Mouse (Mus musculus) liver, embryonic 15.5 days (tissue): Measurements from ENCODE around the gene Ormdl2. TPM values are rescaled to one million over a fixed set of nuclear protein-coding genes. Genes with fewer than 3 reads are reported as not detected.

Experiments
- ATAC-seq: fragments of 200-750 bp; cut with Nextera tagmentation; 2 replicates; pipeline ENCODE4 v1.8.0; 2017; ENCODE audit warnings: moderate number of reproducible peaks, mild to moderate bottlenecking, moderate library complexity; ENCODE audit not compliant: insufficient read depth
- H3K27ac ChIP-seq: fragments of 300-500 bp; sonication (generic); replicated peaks from 2 replicates; pipeline ENCODE4 v1.5.1; 2015; ENCODE audit warnings: mild to moderate bottlenecking, inconsistent platforms
- H3K27me3 ChIP-seq: fragments of 300-500 bp; sonication (generic); 2 replicates; pipeline ENCODE4 v1.6.1; 2015; ENCODE audit warnings: mild to moderate bottlenecking, inconsistent platforms
- H3K36me3 ChIP-seq: fragments of 300-500 bp; sonication (generic); replicated peaks from 2 replicates; pipeline ENCODE4 v1.6.1; 2015; ENCODE audit warnings: moderate library complexity, mild to moderate bottlenecking, inconsistent platforms
- H3K4me1 ChIP-seq: fragments of 300-500 bp; sonication (generic); replicated peaks from 2 replicates; pipeline ENCODE4 v1.6.1; 2015; ENCODE audit warnings: inconsistent platforms
- H3K4me2 ChIP-seq: fragments of 300-500 bp; sonication (generic); 2 replicates; pipeline ENCODE4 v1.6.1; 2015; ENCODE audit warnings: moderate library complexity, mild to moderate bottlenecking, inconsistent platforms
- H3K4me3 ChIP-seq: fragments of 300-500 bp; sonication (generic); replicated peaks from 2 replicates; pipeline ENCODE4 v1.5.1; 2015; ENCODE audit warnings: mild to moderate bottlenecking, inconsistent platforms
- H3K9ac ChIP-seq: fragments of 300-500 bp; sonication (generic); 2 replicates; pipeline ENCODE4 v1.6.1; 2015; ENCODE audit warnings: moderate library complexity, mild to moderate bottlenecking, inconsistent platforms
- H3K9me3 ChIP-seq: fragments of 300-500 bp; sonication (generic); replicated peaks from 2 replicates; pipeline ENCODE4 v1.6.1; 2016; ENCODE audit warnings: inconsistent platforms
- WGBS: fragments of 180-500 bp; shearing (Covaris S2); methylation state at CpG from one replicate; pipeline ENCODE4 v1.1.7; 2015; ENCODE audit warnings: mixed read lengths; ENCODE audit not compliant: insufficient replicate concordance; 5-methylcytosine and 5-hydroxymethylcytosine counted together
- polyA plus RNA-seq: library from polyadenylated mRNA; unstranded; fragments of >200 nt; fragmentation: Nextera tagmentation; extraction: Ambion mirVana; gene quantifications from 2 replicates; pipeline ENCODE4 v1.2.1, GENCODE M21; 2015

The Ormdl2 gene
- polyA plus RNA-seq, 1 experiment from 2014 or later, result 73.9 TPM

- no peak overlapping the region for H3K4me3 ChIP-seq
- no peak for ATAC-seq
- 0 out of 2 replicates have a peak overlapping the region, but pooled peaks have one; percentile 9 for H3K27ac ChIP-seq
- 51% methylated on average over 2 of the region's 2 CpGs for WGBS
- no peaks in the 10 kb centered on the region for H3K9me3 ChIP-seq
- no peaks in the 10 kb centered on the region for H3K27me3 ChIP-seq
- no peak overlapping the region for H3K9ac ChIP-seq
- H3K4me2 ChIP-seq, result no peak overlapping the region
- H3K36me3 ChIP-seq, result no peaks in the 10 kb centered on the region
- H3K4me1 ChIP-seq, result peaks cover 11% of the 10 kb centered on the region; the same call in 1 of the 2 replicates
Observed at GRCm38 (mm10) chr10:128778441-128778840, 43.0 kb downstream of the Ormdl2 start.

GRCm38 (mm10) chr10:128773685-128774084, 47.8 kb downstream of the Ormdl2 start:
- Histone ChIP-seq H3K4me1 (peaks cover 6% of the 10 kb centered on the region; the same call in 1 of the 2 replicates), H3K9me3 (no peaks in the 10 kb centered on the region), H3K27ac (no peak overlapping the region), H3K4me3 (no peak overlapping the region), H3K27me3 (no peaks in the 10 kb centered on the region), H3K9ac (no peak overlapping the region), H3K4me2 (no peak overlapping the region), H3K36me3 (no peaks in the 10 kb centered on the region)
- 18% methylated on average over 5 of the region's 5 CpGs for WGBS
- no peak for ATAC-seq

GRCm38 (mm10) chr10:128772895-128773294, 48.5 kb downstream of the Ormdl2 start:
- no peak overlapping the region for H3K4me2 ChIP-seq
- ATAC-seq, result no peak
- no peak overlapping the region for H3K27ac ChIP-seq
- peaks cover 4% of the 10 kb centered on the region; the same call in 1 of the 2 replicates for H3K4me1 ChIP-seq
- H3K9me3 ChIP-seq, result no peaks in the 10 kb centered on the region
- H3K27me3 ChIP-seq, result no peaks in the 10 kb centered on the region
- no peaks in the 10 kb centered on the region; the same call in 1 of the 2 replicates for H3K36me3 ChIP-seq
- H3K4me3 ChIP-seq, result no peak overlapping the region
- no peak overlapping the region for H3K9ac ChIP-seq
- WGBS, result 44% methylated on average over 2 of the region's 2 CpGs

Other genes starting within 250 kb of the Ormdl2 start
- 3.1 and 3.6 TPM in 2 replicates for gene Erbb3, start 232.0 kb downstream of the Ormdl2 start, polyA plus RNA-seq
- 296 and 352 TPM in 2 replicates for gene Rps26, start 194.9 kb downstream of the Ormdl2 start, polyA plus RNA-seq
- gene Ikzf4, start 175.7 kb downstream of the Ormdl2 start, polyA plus RNA-seq, result 0.12 TPM in 2 replicates
- gene Suox, start 147.6 kb downstream of the Ormdl2 start, polyA plus RNA-seq, result 14.3 and 14.7 TPM in 2 replicates
- 33.5 and 36.7 TPM in 2 replicates for gene Rab5b, start 125.4 kb downstream of the Ormdl2 start, polyA plus RNA-seq
- gene Pmel, start 117.5 kb downstream of the Ormdl2 start, polyA plus RNA-seq, result 0.60 and 0.68 TPM in 2 replicates
- gene Cdk2, start 116.6 kb downstream of the Ormdl2 start, polyA plus RNA-seq, result 53.7 and 56.6 TPM in 2 replicates
- gene Dgka, start 76.8 kb downstream of the Ormdl2 start, polyA plus RNA-seq, result 2.4 and 3.0 TPM in 2 replicates
- 13.3 and 14.8 TPM in 2 replicates for gene Pym1, start 73.8 kb downstream of the Ormdl2 start, polyA plus RNA-seq
- gene Mmp19, start 30.7 kb downstream of the Ormdl2 start, polyA plus RNA-seq, result 10.5 and 11.3 TPM in 2 replicates
- gene Dnajc14, start 17.6 kb downstream of the Ormdl2 start, polyA plus RNA-seq, result 18.3 and 21.1 TPM in 2 replicates
- 2.1 and 2.9 TPM in 2 replicates for gene Tmem198b, start 17.3 kb downstream of the Ormdl2 start, polyA plus RNA-seq
- 89.5 and 99.7 TPM in 2 replicates for gene Sarnp, start 4.3 kb downstream of the Ormdl2 start, polyA plus RNA-seq
- 0.26 and 0.31 TPM in 2 replicates for gene Gdf11, start 70.1 kb upstream of the Ormdl2 start, polyA plus RNA-seq
- gene Cd63, start 79.3 kb upstream of the Ormdl2 start, polyA plus RNA-seq, result 102 and 113 TPM in 2 replicates
- 18.4 and 24.3 TPM in 2 replicates for gene Rdh5, start 101.2 kb upstream of the Ormdl2 start, polyA plus RNA-seq
- 93.9 and 96.1 TPM in 2 replicates for gene Bloc1s1, start 102.4 kb upstream of the Ormdl2 start, polyA plus RNA-seq
- 0.81 and 1.1 TPM in 2 replicates for gene Itga7, start 112.2 kb upstream of the Ormdl2 start, polyA plus RNA-seq
- gene Mettl7b, start 139.3 kb upstream of the Ormdl2 start, polyA plus RNA-seq, result not detected in 2 replicates
- gene Olfr9, start 167.8 kb upstream of the Ormdl2 start, polyA plus RNA-seq, result not detected in 2 replicates
- gene Olfr763, start 189.1 kb upstream of the Ormdl2 start, polyA plus RNA-seq, result not detected in 2 replicates
- gene Olfr764-ps1, start 218.3 kb upstream of the Ormdl2 start, polyA plus RNA-seq, result not detected in 2 replicates
- gene Olfr765, start 228.4 kb upstream of the Ormdl2 start, polyA plus RNA-seq, result not detected in 2 replicates
- gene Olfr766-ps1, start 247.3 kb upstream of the Ormdl2 start, polyA plus RNA-seq, result not detected in 2 replicates